Mouse (Mus musculus): ENCODE measurements around the gene Aqr. TPM values are rescaled to one million over a fixed set of nuclear protein-coding genes. Genes with fewer than 3 reads are reported as not detected.

The Aqr gene
- polyA plus RNA-seq, 1 experiment from 2014 or later, result 45.4 TPM

DNA sequence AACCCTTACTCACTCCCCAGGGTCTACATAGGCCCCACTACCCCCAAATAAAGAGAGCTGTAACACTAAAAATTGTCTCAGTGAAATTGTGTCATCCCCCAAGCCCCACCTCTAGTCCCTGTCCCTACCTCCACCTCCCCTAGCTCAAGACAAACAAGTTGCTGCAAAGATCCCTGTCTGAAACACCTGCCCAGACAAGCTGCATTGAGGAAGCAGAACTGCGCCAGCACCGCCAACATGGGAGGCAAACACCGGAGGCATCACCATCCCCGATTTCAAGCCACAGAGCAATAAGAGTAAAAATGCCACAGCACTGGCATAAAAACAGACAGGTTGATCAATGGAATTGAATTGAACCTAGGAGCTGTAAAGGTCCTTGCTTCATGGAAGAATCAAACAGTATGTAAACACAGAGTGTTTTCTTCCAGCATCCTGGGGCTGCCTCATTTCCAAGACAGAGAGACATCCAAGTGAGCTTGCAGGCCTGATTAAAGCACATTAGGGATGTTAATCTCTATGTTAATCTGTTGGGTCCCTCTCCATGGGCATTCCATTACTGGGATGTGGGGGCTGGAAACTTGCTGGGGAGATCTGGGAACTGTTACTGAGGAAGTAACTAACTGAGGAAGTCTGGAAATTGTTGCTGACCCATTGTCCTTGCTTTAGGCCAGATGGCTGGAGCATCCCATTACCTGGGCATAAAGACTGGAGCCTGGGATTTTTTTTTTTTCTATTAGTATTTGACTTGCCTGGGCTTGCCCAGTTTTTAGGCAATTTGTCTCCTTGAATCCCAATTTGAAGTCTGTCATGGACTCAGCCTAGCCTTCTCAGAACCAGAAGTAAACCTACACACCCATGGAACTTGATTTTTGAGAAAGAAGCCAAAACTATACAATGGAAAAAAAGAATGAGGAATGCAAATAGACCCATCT is 8.8 kb downstream of the Aqr start:
- WGBS, result 58% methylated on average over 4 of the region's 4 CpGs
- H3K27ac ChIP-seq (ENCODE audit: low read depth, low read length), result no peak overlapping the region
- H3K9me3 ChIP-seq (ENCODE audit: control insufficient read depth, low read length), result no peaks in the 10 kb centered on the region
- no peaks in the 10 kb centered on the region for H3K27me3 ChIP-seq (ENCODE audit: control insufficient read depth, insufficient read depth, low read length)
- no peak overlapping the region for H3K4me2 ChIP-seq (ENCODE audit: low read depth, low read length)
- ATAC-seq (ENCODE audit: low read depth), result no peak
- H3K4me3 ChIP-seq (ENCODE audit: low read depth, low read length), result no peak overlapping the region
- peaks cover 13% of the 10 kb centered on the region for H3K4me1 ChIP-seq (ENCODE audit: control insufficient read depth, insufficient read depth, low read length)
- H3K9ac ChIP-seq (replicated peaks; ENCODE audit: low read depth, low read length), result no peak overlapping the region
- no peaks in the 10 kb centered on the region for H3K36me3 ChIP-seq (ENCODE audit: control insufficient read depth, insufficient read depth, low read length)

DNA sequence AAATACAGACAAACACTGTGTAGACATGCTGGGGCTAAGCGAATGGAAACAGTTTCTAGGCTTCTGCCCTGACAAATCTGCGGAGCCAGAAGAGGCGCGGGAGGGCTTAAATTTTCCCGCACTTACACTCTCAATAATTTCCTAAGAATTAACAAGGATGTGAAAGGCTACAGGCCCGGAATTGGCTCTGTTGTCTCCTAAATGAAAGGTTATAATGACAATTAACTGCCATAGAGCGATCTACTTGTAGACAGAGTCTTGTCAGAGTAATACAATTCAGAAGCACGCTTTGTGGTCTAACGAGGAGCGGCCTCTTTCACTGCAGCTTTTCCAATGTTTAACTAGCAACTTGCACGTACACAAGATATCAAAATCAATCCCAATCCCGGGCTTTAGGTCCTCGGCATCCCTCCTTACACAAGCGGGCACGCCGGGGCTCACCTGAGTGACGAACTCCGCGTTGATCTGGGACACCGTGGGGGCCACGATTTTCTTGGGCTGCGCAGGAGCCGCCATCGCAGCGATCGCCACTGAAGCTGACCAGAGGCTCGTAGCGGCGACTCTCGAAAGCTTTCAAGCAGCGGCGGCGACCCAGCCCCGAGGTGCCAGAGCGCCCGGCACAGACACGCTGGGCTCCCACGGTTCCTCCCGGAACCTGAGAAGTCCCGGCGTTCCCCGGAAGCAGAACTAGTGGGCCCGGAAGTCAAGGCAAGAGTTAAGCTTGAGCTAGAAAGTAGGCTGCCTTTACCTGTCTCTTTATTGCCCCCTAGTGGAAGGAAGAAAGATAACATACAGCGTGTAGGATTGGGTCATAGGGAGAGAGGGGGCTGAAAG is 12.0 kb downstream of the Aqr start:
- ATAC-seq (ENCODE audit: low read depth), result peak; percentile 97
- WGBS, result under 1% methylated on average over 44 of the region's 44 CpGs
- Histone ChIP-seq H3K36me3 (ENCODE audit: control insufficient read depth, insufficient read depth, low read length) (peaks cover 6% of the 10 kb centered on the region; the same call in 1 of the 2 replicates), H3K27ac (ENCODE audit: low read depth, low read length) (no peak overlapping the region), H3K9ac (replicated peaks; ENCODE audit: low read depth, low read length) (peak overlapping the region; percentile 74), H3K4me3 (ENCODE audit: low read depth, low read length) (peak overlapping the region; percentile 86), H3K4me1 (ENCODE audit: control insufficient read depth, insufficient read depth, low read length) (peaks cover 13% of the 10 kb centered on the region), H3K27me3 (ENCODE audit: control insufficient read depth, insufficient read depth, low read length) (no peaks in the 10 kb centered on the region), H3K9me3 (ENCODE audit: control insufficient read depth, low read length) (no peaks in the 10 kb centered on the region), H3K4me2 (ENCODE audit: low read depth, low read length) (peak overlapping the region; percentile 97)

DNA sequence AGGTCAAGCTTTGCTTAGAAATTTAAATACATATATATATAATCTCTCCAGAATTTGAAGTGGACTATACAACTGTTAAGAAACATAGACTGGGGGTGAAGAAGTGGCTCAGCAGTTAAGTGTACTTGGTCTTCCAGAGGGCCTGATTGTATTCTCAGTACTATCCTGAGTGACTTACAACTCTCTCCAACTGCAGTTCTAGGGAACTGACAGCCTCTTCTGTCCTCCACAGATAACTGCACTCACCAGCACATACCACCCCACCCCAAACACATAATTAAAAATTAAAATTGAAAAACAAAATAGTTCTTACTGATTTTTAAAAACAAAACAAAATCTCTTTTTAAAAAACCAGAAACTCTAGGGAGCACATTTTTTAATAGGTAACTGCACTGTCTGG is 13.6 kb downstream of the Aqr start:
- no peak for ATAC-seq (ENCODE audit: low read depth)
- Histone ChIP-seq H3K4me2 (ENCODE audit: low read depth, low read length) (no peak overlapping the region), H3K27ac (ENCODE audit: low read depth, low read length) (no peak overlapping the region), H3K4me3 (ENCODE audit: low read depth, low read length) (no peak overlapping the region), H3K9ac (replicated peaks; ENCODE audit: low read depth, low read length) (no peak overlapping the region), H3K9me3 (ENCODE audit: control insufficient read depth, low read length) (no peaks in the 10 kb centered on the region), H3K27me3 (ENCODE audit: control insufficient read depth, insufficient read depth, low read length) (no peaks in the 10 kb centered on the region), H3K4me1 (ENCODE audit: control insufficient read depth, insufficient read depth, low read length) (peaks cover 13% of the 10 kb centered on the region), H3K36me3 (ENCODE audit: control insufficient read depth, insufficient read depth, low read length) (peaks cover 6% of the 10 kb centered on the region; the same call in 1 of the 2 replicates)

DNA sequence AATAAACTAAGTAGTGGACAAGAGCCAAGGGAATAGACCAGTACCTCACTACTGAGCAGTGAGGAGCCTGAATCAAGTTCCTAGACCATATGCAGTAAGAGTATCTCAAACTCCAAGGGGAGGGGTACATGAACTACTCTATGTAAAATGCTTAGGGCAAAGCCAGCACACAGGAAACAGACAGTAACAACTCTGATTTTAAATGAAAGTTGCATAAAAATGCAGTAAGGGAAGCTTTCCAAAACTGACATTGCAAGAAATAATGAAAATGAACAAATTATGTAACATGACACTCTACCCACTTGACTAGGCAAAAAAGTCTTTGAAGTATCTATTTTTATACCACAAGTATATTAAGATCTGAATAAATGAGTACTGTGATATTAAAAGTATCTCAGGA is 19.0 kb downstream of the Aqr start:
- no peaks in the 10 kb centered on the region for H3K4me1 ChIP-seq (ENCODE audit: control insufficient read depth, insufficient read depth, low read length)
- peaks cover 20% of the 10 kb centered on the region for H3K36me3 ChIP-seq (ENCODE audit: control insufficient read depth, insufficient read depth, low read length)
- no peak overlapping the region for H3K9ac ChIP-seq (replicated peaks; ENCODE audit: low read depth, low read length)
- H3K9me3 ChIP-seq (ENCODE audit: control insufficient read depth, low read length), result no peaks in the 10 kb centered on the region
- no peak overlapping the region for H3K27ac ChIP-seq (ENCODE audit: low read depth, low read length)
- H3K4me3 ChIP-seq (ENCODE audit: low read depth, low read length), result no peak overlapping the region
- no peak overlapping the region for H3K4me2 ChIP-seq (ENCODE audit: low read depth, low read length)
- no peaks in the 10 kb centered on the region for H3K27me3 ChIP-seq (ENCODE audit: control insufficient read depth, insufficient read depth, low read length)
- no peak for ATAC-seq (ENCODE audit: low read depth)

DNA sequence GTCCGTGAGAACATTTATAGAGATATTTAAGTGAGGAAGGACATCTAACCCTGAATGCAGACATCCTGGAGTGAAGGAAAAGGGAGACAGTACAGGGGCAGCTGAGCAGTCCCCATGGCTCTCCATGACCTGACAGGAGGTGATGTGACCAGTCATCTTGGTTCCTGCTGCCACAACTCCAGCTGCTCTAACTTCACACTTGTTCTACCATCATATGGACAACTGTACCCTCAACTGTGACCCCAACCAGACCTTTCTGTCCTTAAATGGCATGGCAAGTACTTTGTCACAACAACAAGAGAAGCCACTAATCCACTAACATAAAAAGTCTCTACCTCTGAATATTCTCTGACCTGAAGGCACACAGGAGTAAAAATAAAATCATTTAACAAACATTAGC is 24.8 kb downstream of the Aqr start:
- no peaks in the 10 kb centered on the region for H3K9me3 ChIP-seq (ENCODE audit: control insufficient read depth, low read length)
- WGBS, result 88% methylated on average over 1 of the region's 1 CpGs
- H3K4me3 ChIP-seq (ENCODE audit: low read depth, low read length), result no peak overlapping the region
- peaks cover 35% of the 10 kb centered on the region for H3K36me3 ChIP-seq (ENCODE audit: control insufficient read depth, insufficient read depth, low read length)
- H3K4me2 ChIP-seq (ENCODE audit: low read depth, low read length), result no peak overlapping the region
- no peak overlapping the region for H3K27ac ChIP-seq (ENCODE audit: low read depth, low read length)
- no peak for ATAC-seq (ENCODE audit: low read depth)
- no peak overlapping the region for H3K9ac ChIP-seq (replicated peaks; ENCODE audit: low read depth, low read length)
- H3K4me1 ChIP-seq (ENCODE audit: control insufficient read depth, insufficient read depth, low read length), result no peaks in the 10 kb centered on the region
- H3K27me3 ChIP-seq (ENCODE audit: control insufficient read depth, insufficient read depth, low read length), result no peaks in the 10 kb centered on the region

DNA sequence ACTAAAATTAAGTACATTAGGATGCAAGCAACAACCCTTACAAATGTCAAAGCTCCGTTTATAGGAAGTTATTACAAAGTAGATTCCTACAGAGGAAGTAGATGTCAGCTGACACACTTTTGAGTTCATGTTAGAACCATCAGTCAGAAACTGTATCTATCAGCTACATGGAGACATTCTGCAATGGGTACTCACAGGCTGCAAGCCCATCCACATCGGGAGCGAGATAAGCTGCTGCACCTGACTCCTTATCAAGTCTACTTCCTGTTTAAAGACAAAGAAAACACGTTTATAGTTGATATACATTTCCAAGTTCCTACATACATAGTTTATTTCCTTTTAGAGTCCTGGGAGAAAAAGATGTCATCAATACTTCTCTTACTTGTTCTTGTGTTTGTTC is 29.5 kb downstream of the Aqr start:
- peaks cover 50% of the 10 kb centered on the region for H3K36me3 ChIP-seq (ENCODE audit: control insufficient read depth, insufficient read depth, low read length)
- WGBS, result 89% methylated on average over 4 of the region's 4 CpGs

DNA sequence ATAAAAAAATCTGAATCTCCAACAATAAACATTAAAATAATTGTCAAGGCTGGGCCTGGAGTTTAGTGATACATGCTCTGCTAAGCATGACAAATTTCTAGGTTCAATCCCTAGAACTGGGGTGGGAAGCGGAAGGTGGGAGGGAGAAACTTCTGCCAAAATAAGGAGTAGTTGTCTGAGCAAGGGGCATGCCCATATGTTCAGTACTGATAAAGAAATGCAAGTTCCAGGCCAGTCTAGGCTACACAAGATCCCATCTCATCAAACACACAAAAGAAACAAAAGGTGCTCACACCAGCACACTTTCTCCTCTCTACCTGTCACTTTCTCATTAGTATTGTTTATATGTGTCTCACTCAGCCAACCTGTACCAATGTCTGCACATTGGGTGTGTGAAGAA is 30.2 kb downstream of the Aqr start:
- no peak overlapping the region for H3K4me2 ChIP-seq (ENCODE audit: low read depth, low read length)
- 92% methylated on average over 1 of the region's 1 CpGs for WGBS
- H3K9me3 ChIP-seq (ENCODE audit: control insufficient read depth, low read length), result no peaks in the 10 kb centered on the region
- no peak overlapping the region for H3K27ac ChIP-seq (ENCODE audit: low read depth, low read length)
- H3K4me3 ChIP-seq (ENCODE audit: low read depth, low read length), result no peak overlapping the region
- no peaks in the 10 kb centered on the region for H3K4me1 ChIP-seq (ENCODE audit: control insufficient read depth, insufficient read depth, low read length)
- H3K9ac ChIP-seq (replicated peaks; ENCODE audit: low read depth, low read length), result no peak overlapping the region
- ATAC-seq (ENCODE audit: low read depth), result no peak
- H3K27me3 ChIP-seq (ENCODE audit: control insufficient read depth, insufficient read depth, low read length), result no peaks in the 10 kb centered on the region
- H3K36me3 ChIP-seq (ENCODE audit: control insufficient read depth, insufficient read depth, low read length), result peaks cover 48% of the 10 kb centered on the region

More for the DNA sequence above, 29.5 kb downstream of the Aqr start:
- Histone ChIP-seq H3K27me3 (ENCODE audit: control insufficient read depth, insufficient read depth, low read length) (no peaks in the 10 kb centered on the region), H3K4me3 (ENCODE audit: low read depth, low read length) (no peak overlapping the region), H3K9ac (replicated peaks; ENCODE audit: low read depth, low read length) (no peak overlapping the region), H3K4me1 (ENCODE audit: control insufficient read depth, insufficient read depth, low read length) (no peaks in the 10 kb centered on the region), H3K27ac (ENCODE audit: low read depth, low read length) (no peak overlapping the region), H3K4me2 (ENCODE audit: low read depth, low read length) (no peak overlapping the region), H3K9me3 (ENCODE audit: control insufficient read depth, low read length) (no peaks in the 10 kb centered on the region)
- no peak for ATAC-seq (ENCODE audit: low read depth)

DNA sequence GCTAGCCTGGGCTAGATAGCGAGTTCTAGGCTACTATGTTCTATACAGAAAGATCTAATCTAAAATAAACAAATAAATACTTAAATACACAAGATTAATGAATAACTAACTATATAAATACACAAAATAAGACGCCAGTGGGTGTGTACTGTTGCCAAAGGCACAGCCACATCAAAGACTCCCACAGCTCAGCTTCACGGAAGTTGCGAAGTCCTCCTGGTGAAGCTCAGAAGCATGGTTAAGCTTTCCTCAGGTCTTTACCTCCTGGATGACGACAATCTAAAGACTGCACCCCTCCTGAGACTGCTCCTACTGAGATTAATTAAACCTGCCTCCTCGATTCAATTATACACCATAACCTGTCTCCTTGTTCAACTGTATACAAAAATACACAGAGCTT is 33.6 kb downstream of the Aqr start:
- Histone ChIP-seq H3K4me2 (ENCODE audit: low read depth, low read length) (no peak overlapping the region), H3K27me3 (ENCODE audit: control insufficient read depth, insufficient read depth, low read length) (no peaks in the 10 kb centered on the region), H3K36me3 (ENCODE audit: control insufficient read depth, insufficient read depth, low read length) (peaks cover 60% of the 10 kb centered on the region), H3K27ac (ENCODE audit: low read depth, low read length) (no peak overlapping the region), H3K4me1 (ENCODE audit: control insufficient read depth, insufficient read depth, low read length) (no peaks in the 10 kb centered on the region), H3K9me3 (ENCODE audit: control insufficient read depth, low read length) (no peaks in the 10 kb centered on the region), H3K9ac (replicated peaks; ENCODE audit: low read depth, low read length) (no peak overlapping the region), H3K4me3 (ENCODE audit: low read depth, low read length) (no peak overlapping the region)
- WGBS, result 93% methylated on average over 6 of the region's 6 CpGs
- no peak for ATAC-seq (ENCODE audit: low read depth)

DNA sequence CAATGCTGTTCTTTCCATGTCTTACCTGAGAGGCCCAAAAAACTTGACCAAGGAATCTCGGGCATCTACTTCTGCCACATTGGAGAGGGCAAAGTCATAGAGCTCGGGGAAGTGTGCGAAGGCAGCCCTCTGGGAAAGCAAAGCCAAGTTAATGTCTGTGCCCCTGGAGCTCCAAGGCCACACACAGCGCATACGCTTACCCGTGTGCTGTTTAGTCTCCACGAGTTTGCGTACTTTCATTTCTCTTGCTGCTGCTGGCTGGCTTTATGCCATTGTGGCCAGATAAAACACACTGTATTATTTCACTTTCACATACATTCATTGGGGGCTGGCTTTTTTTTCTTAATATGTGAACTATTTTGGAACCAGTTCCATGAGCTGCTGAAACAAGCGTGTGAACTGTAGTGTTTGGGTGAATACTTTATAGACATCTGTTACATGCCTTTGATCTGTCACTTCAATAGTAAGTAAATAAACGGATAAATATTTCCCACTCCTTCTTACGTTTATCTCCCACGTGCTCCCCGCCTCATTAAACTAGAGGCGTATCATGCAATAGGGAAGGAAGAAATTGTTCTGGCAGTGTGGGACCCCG is 39.9 kb downstream of the Aqr start:
- Histone ChIP-seq H3K27me3 (ENCODE audit: control insufficient read depth, insufficient read depth, low read length) (no peaks in the 10 kb centered on the region), H3K4me2 (ENCODE audit: low read depth, low read length) (no peak overlapping the region), H3K4me1 (ENCODE audit: control insufficient read depth, insufficient read depth, low read length) (no peaks in the 10 kb centered on the region), H3K36me3 (ENCODE audit: control insufficient read depth, insufficient read depth, low read length) (peaks cover 46% of the 10 kb centered on the region), H3K9me3 (ENCODE audit: control insufficient read depth, low read length) (no peaks in the 10 kb centered on the region), H3K27ac (ENCODE audit: low read depth, low read length) (no peak overlapping the region), H3K9ac (replicated peaks; ENCODE audit: low read depth, low read length) (no peak overlapping the region), H3K4me3 (ENCODE audit: low read depth, low read length) (no peak overlapping the region)
- no peak for ATAC-seq (ENCODE audit: low read depth)
- 91% methylated on average over 15 of the region's 15 CpGs for WGBS

Data from neural tube, embryonic 14.5 days (tissue).